Mouse (Mus musculus) kidney, postnatal 4 days (tissue): Measurements from ENCODE around the gene Pde9a.

Experiments
- DNase-seq, 2 experiments: peaks; one replicate each; pipeline ENCODE4 v3.0.0; 2021; ENCODE audit warnings: mixed read lengths in 2 of 2

Gene Pde9a

DNA sequence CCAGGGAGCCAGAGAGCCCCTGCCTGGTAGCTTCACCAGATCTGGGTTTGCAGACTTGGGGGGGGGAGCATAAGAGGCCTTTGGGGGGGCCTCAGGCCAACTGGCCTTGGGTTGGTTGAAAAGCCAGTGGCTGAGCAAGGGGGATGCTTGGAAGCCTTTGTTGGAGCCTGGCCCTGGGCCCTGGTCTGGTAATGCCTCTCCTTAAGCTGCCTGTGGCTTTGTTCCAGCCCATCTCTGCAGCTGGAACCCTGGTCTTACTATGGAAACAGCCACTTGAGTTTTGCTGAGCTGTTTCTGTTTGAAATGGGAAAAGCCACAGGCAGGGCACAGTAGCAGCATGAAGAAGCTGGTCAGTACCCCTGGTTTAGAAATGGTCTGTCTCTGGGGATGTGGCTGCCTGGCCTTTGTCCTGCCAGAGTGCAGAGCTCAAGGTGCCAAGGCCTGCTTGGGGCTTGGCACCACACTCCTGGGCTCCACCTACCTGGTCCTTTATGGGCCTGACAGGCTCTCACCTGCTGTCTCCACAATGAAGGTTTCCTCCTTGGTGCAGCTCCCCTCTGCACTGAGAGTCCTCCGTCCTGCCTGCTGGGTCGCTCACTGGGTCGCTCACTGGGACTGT lies 3.5 kb downstream of the Pde9a start:
- no peak for DNase-seq

DNA sequence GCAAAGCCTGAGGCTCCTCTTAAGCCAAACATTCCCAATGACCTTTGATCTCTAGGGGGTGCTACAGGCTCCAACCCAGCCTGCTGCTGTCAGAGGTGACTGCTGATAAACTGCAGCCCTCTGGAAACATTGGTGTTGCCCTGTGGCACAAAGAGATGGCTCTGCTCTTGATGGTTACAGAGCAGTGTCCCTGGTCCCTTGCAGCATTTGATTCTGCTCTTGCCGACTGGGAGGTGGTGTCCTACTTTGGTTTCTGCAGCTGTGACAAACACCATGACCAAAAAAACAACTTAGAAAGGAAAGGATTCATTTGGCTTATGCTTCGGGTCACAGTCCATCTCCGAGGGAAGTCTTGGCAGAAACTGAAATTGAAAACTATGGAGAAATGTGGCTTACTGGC lies 5.5 kb downstream of the Pde9a start:
- DNase-seq, result no peak

DNA sequence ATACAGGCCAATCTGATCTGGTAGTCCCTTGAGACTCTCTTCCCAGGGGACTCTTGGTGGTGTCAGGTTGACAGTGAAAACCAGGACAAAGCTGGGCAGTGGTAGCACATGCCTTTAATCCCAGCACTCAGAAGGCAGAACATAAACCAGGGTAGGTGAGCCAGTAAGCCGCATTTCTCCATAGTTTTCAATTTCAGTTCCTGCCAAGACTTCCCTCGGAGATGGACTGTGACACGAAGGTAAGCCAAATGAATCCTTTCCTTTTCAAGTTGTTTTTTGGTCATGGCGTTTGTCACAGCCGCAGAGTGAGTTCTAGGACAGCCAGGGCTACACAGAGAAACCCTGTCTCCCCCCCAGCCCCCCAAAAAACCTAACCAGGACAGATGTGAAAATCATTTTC lies 6.0 kb downstream of the Pde9a start:
- no peak for DNase-seq

DNA sequence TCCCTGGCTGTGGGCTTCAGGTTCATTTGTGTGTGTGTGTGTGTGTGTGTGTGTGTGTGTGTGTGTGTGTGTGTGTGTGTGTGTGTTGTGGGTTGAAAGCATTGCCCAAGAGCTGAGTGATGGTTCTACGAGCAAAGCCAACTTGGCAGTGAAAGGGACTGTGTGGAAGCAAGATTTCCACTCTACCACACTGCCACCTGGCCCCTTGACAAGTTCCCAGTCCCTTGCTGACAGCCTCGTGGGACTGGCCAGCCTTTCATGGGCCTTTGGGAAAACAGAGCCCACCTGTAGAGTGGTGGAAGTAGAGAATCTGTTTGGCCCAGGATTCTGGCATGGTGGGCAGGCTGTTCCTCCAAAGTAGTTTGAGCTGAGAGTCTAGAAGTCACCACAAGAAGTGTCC lies 7.8 kb downstream of the Pde9a start:
- no peak for DNase-seq

DNA sequence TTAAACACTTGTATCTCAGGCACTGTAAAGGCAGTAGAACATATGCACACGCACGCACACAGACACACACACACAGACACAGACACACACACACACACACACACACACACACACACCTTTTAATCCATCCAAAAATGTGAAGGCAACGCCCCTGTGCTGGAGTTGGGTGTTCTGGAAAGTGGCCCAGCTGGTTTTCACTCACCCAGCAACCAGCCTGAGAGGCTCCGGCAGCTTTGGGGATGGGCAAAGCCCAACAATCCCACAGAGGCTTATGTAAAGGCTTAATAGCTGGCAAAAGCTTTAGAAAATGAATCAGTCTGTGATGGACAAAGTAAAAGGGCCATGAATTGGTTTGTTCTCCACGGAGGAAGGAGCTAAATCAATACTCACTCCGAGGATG lies 14.3 kb downstream of the Pde9a start:
- no peak for DNase-seq

DNA sequence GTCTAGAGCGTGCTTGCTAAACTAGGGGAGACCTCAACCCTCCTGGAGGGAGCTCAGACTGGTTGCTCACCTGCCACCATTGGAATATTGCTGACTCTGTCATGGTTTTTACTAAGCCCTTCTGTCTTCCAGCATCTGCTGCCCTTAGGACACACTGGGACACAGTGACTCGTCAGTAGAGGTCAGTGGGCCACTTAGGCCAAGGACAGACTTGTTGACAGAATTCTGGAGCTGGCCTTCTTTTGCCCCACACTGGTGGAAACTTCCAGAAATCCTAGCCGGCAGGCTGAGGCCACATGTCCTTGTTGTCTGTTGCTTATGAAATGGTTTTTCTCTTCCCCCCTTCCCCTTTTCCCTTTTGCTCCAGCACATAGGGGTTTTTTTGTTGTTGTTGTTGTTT lies 15.2 kb downstream of the Pde9a start:
- no peak for DNase-seq

DNA sequence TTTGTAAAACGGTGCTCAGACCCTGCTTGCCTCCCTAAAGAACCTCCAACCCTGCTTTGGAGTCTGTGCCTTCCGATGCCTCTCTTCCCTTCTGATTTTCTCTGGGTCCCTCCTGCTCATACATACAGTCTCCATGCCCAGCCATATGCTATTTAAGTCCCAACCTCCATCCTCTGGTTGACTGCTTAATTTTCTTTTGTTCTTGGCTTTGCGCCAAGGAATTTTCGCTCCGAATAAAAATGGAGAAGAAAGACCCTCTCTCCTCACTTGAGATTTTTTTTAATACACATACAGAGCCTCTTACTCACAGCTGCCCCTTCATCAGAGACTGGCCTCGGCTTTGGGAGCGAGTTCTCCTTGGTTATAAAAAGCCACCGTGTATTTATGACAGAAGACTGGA lies 16.7 kb downstream of the Pde9a start:
- DNase-seq, result no peak

DNA sequence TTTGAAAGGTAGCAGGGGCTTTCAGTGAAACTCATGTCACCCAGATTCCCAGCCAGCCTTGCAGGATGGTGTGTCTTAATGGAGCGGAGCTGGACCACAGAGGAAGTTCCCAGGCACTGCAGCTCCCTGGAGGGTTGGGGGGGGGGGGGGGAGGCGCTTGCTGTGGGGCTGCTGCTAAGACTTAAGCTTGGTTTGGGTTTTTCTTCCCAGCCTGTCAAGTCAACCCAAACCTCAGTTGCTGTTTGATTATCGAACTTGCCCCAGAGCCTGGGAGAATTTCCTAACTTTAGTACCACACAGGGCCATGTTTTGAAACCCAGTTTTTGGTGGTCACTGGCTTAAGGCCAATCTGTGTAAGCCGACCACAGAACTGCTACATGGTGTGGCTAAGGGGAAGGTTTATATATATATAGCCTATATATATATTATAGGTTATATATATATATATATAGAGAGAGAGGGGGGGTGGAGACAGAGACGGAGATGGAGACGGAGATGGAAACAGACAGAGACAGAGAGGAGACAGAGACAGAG lies 19.8 kb downstream of the Pde9a start:
- no peak for DNase-seq

DNA sequence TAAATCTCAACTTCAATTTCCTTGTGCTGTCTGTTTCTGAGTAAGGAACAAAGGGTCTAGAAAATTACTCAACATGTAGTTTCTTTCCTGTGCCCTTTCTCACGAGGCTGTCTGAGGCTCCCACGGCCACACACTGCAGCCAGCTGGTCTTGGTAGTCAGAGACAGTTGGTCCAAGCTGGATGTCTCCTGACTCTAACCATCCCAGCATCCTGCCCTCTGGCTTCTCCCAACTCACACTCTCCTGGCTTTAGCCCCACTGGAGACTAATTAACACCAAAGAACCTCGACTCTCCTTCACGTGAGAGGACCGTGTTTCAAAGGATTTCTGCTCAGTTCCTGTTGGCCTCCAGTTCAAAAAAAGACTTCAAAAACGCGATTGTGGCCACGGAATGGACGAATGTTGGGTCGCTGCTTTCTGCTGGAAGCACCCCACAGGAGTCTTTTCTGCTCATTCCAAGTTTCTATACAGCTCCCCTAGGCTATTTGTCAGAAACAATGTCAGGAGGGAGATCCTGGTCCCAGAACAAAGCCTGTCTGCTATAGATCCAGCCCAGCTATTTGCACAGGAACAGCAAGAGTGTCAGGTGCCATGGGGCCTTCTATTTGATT lies 23.8 kb downstream of the Pde9a start:
- DNase-seq, result no peak

DNA sequence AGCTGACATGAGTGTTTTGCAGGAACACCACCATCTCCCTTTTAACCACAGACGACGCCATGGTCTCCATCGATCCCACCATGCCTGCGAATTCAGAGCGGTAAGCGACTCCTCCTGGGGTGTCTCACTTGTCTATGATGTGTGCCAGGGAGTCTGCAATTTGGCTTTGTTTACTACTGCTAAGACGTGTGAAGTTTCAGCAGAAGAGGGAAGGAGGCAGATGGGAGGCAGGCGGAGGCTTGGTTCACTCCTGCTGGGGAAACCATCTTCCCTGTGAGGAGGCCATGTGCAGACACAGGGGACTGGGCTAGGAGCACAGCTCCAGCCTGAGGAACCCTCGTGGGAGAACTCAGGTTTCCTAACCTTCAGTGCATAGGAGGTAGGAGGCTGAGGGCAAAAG lies 29.2 kb downstream of the Pde9a start:
- DNase-seq, result no peak

DNA sequence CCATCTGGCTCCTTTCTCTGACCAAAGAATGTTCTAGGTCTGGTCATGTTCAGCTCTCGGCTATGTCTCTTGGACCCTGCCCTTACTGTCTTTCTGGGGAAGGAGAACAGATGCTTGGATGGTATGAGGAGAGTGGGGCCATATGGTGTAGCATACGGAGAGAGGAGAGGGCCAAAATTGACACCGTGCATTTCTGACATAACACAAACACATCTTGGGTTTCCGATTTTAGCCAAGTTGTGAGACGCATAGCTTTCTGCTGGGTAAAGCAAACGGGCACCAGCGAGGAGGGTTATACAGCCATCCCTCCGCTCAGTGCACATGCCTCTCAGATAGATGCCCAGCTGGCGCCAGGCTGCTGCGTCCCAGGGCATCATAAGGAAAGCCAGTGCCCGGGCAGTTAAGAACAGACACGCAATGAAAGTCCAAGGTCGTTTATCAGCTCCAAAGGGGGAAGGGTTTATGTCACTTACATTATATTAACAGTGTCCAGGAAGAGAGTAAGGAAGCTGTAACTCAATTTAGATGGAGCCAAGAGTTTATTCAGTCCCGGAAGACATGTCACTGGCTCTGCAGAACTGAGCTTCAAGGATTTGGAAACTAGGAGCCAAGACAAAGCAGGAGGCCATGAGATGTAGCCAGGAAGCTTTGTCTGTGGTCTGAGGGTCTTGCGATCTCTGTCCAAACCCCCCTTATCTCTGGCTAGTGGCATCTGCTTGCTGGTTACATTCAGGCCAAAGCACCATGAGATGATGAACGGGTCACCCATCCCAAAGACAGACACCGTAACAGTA lies 33.0 kb downstream of the Pde9a start:
- DNase-seq, result peak in 1 of 2 experiments; percentile 53

DNA sequence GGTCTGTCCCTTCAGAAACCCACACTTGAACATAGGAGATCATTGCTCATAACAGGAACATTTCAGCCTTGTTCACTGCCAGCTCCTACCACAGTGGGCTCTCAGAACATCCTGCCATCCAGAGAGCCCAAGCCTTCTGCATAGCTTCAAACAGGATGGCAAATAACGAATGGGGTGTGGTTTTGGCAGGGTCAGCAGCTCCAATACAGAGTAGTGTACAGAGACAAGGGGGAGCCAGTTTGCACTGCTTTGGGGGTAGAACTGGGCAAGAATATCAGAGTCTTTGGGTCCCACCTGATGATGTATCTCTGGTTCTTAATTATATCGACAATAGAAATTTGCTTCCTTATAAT lies 33.6 kb downstream of the Pde9a start:
- no peak for DNase-seq

DNA sequence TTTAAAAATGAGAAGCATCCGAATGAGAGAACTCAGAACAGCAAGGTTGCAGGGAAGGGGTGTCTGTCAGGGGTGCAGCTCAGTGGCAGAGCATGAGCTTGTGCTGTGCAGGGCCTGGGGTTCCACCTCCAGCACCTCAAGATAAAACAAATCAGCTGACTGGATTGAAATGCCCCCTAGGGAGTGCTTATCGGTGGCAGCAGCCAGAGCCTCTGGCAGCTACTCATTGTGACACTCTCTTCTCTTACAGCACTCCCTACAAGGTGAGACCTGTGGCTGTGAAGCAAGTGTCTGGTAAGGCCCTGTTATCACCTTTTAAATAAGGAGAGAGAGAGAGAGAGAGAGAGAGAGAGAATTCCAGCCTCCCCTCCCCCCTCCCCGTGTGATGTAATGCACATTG lies 34.0 kb downstream of the Pde9a start:
- DNase-seq, result no peak

DNA sequence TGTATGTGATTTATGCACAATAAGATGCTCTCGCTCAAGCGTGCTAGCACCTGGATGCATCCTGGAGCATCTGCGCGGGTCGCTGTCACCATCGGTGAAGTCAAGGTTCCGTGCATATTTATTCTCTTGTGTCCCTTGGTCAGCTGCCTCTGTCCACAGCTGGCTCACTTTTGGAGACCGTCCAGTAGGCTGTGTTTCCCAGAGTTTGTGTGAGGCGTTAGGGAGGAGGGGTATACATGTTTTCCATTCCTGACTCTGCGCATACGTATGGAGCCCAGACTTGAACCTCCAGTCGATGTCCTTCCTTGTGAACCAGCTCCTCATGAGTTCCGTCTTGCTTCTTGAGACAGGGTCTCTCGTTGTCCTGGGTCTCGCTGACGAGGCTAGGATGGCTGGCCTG lies 34.6 kb downstream of the Pde9a start:
- DNase-seq, result peak; percentile 43 to 59

DNA sequence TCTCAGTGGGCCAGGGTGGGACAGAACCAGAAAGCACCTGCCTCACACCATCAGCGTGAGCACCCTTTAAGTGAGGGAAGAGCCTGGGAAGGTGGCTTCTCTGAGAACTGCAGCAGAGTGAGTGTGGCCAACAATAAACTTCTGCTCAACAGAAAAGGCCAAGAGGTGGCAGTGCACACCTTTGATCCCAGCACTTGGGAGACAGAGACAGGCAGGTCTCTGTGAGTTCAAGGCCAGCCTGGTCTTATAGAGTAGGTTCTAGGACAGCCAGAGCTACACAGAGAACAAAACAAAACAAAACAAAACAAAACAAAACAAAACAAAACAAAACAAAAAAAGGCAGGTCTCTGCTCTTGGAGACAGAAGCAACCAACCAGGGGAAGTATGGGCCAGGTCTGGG lies 36.4 kb downstream of the Pde9a start:
- no peak for DNase-seq

DNA sequence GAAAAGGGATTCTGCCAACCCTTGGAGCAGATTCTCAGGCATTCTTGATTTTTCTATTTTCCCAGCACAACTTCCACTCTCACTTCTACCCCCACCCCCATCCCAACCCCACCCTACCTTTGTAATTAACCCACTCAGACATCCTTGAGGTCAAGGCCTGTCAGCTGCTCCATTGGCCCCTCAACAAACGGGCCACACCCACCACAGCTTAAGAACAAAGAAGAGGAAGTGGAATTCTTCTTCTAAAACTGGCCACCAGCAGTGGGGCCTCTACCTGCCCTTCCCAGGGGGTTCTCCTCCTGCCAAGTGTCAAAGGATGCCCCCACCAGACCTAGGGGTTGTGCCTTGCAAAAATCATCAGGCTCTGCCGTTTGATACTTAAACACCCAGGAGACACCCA lies 37.0 kb downstream of the Pde9a start:
- no peak for DNase-seq

DNA sequence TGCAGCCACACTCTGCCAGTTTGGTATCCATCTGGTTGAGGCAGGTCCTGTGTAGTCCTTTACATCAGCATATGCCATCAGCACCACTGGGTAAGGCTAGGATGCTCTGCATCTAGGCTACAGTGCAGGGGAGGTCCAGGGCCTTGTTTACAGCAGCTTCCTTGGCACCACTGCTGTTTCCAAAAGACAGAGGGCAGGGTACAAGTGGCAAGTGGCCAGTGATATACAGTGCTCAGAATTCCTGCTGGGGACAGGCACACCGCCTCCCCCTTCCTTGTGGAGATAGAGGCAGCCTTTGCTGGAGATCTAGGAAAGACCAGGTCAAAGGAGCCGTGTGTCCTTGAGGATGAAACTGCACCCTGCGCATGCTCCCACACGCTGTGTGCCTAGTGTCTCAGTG lies 38.3 kb downstream of the Pde9a start:
- DNase-seq, result no peak

DNA sequence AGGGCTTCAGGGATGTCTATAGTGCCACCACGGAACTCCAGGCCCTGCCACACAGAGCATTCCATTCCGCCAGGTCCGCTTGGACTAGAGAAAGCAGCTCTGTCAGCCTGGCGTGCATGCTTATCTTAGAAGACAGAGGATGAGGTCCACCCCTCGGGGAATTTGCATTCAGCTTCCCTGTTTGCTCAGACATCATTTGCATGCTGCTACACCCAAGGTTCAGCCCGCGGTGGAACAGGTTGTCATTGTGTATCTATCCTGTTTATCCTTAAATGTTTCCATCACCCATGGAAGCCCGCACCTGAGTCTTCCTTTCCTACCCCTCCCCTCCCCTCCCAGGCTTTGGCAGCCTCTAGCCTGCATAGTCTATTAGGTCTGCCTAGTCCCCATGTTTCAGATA lies 38.8 kb downstream of the Pde9a start:
- no peak for DNase-seq

DNA sequence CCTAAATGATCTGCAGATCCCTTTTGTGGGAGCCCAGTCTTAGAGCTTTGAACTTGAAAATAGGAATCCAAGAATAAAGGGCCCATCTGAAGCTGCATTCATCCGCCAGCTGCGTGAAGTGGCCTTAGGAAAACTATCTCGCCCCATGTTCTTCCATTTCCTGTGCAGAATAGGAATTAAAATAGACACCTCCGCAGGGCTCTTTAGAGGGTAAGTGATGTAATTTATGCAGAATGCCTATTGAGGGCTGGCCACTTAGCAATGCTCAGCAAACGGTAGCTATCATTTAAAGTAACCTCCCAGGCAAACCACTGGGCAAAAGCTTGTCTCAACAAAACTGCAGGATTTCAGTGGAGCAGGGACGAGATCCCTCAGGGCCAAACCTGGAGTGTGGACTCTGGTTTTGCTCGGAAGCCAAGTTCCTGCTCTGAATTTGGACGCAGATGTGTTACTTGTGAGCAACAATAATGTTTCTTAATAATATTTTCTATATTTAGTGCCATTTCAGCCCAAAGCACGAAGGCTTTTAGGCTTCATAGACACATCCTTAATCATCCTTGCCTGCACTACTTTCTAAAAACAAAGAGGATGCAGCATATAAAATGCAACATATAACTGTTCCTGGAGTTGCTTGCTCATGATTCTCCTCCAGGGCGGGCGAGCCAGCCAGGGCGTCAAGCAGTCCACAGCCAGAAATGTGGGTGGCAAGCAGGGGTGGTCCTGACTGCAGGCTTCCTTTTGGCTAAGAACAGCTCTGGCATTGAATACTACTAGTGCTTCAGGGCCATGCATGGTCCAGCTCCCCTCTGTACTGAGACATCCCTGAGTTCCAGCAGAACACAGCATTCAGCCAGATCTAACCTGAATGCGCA lies 40.1 kb downstream of the Pde9a start:
- no peak for DNase-seq

DNA sequence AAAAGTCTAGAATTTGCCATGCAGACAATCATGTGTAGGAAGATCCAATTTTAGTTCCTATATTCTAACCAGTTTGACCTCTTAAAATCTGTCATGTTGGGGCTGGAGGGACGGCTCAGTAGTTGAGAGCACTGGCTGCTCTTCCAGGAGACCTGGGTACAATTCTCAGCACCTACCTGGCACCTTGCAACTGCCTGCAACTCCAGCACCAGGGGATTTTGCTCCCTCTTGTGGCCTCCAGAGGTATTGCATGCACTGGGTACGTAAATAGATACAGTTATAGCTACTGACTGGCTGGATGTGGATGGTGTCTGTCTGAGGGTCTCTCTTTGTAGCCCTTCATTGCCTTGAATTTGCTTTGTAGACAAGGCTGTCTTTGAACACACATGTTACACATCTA lies 43.4 kb downstream of the Pde9a start:
- DNase-seq, result peak in 1 of 2 experiments; percentile 33

DNA sequence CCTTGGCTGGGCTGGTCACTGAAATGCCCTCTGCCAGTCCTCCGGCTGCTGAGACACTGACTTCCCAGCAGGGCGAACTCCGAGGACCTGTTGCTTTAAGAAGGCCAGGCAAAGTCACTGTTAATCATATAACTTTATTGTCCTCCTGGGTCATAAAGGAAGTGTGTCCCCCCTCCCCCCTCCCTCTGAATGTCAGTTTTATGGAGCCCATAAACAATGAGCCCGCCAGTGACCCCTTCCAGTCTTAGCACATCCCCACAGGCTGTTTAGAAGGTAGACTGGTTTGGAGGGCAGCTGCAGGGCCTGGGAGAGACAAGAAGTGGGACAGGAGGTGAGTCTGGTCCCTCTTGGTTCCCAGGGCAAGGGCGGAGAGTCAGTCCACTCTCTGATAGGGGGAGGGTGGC lies 46.9 kb downstream of the Pde9a start:
- DNase-seq, result peak; percentile 59 to 75

DNA sequence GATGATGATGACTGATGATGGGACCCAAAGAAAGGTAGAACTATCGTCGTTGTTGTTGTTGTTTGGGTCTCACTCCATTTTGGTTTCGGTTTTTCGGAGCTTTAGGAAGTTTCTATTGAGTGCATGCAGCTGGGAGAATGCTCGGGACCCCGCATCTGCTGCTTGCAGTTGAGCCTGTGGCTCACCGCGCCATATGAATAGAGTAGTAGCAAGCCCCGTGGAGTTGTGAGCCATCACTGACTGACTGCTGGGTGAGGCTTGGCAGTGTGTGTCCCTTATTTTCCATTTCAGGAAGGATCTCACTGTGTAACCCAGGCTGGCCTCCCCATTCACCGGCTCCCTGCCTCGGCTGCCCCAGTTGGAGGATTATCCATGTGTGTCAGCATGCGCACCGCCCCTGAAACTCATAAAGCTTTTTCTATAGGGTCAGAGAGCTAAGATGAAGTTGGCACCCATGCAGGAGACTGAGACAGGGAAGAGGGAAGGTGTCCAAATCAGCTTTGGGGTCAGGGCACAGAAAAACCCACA lies 47.5 kb downstream of the Pde9a start:
- peak in 1 of 2 experiments; percentile 65 for DNase-seq
